Mouse (Mus musculus) retina, adult 2 months (tissue): Measurements from ENCODE around the gene Fam189a1.

Experiments
- DNase-seq: peaks from one replicate; pipeline ENCODE4 v3.0.0-alpha.2; 2012; ENCODE audit warnings: low read depth, low spot score

Fam189a1 gene

DNA sequence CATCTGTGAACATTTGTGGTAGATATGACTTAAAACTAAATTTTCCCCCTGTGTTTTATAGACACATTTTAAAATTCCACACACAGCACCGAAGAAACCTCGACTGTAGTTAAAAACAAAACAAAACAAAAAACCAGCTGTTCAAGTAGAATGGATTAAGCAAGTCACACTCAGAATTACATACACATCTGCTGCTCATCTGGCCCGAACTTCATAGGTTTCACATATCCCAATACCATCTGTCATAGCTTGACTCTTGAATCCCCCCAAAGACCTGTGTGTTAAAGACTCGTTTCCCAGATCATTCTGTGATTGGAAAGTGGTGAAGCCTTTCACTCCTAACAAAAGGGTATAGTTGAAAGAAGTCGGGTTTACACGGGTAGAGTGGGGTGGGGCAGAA is 274.1 kb downstream of the Fam189a1 start:
- DNase-seq = no peak

DNA sequence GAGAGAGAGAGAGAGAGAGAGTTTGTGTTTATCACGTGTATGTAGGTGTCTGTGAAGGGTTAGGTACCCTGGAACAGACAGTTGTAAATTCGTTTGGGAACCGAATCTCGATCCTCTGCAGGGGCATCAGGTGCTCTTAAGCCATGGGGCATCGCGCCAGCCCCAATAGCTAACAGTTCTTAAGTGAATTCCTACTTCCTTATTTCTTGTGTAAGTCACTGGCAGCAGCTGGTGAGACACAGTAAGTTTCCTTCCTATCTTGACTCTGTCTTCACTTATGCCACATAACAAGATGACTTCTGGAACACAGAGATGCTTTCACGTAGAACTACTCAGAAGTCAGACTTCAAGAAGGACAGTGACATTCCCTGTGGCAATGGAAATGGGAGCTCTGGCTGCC is 275.0 kb downstream of the Fam189a1 start:
- DNase-seq = no peak

DNA sequence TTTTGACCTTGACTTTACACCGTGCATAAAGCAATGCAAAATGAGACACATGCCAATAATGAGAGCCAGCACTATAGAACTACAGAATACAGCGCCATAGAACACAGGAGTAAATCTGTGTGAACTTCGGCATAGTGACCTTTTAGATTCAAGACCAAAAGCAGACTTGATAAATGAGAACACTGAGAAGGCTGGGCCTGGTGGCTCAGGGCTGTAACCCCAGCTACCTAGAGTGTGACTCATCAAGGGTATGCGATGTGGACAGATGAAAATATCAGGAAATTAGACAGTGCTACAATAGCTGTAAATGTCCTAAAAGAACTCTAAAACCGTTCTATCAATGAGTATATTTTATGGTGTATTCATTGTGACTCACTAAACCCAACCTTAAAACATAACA is 276.0 kb downstream of the Fam189a1 start:
- no peak for DNase-seq

DNA sequence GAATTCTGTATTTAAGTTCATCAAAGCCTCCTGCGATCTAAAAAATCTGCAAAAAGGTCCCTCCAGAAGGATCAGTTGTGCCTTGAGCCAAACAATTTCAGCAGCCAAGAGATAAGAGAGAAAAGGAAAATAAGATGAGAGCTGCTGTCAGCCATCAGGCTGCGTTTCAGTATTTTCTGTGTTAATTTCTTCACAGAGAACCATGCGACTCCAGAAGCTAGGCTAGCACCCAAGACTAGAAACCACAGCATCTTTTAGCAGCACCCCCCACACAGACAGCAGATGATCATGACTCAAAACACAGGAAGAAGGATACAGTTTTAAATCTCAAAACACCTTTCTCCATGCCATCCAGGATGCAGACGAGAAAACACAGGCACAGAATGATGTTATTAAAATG is 281.4 kb downstream of the Fam189a1 start:
- DNase-seq = no peak

DNA sequence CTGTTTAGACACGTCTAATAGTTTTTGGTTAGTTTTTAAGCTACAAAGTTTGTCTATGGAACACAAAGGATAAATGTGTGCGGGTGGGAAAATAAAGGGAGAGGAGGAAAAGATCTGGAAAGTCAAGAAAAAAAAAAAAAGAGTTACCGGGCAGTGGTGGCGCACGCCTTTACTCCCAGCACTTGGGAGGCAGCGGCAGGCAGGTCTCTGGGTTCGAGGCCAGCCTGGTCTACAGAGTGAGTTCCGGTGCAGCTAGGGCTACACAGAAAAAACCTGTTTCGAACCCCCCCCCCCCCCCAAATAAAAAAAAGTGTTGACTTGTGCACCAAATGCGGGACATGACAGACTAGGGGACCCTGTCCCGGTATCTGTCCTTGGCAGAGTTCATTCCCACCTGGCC is 283.1 kb downstream of the Fam189a1 start:
- DNase-seq = no peak

DNA sequence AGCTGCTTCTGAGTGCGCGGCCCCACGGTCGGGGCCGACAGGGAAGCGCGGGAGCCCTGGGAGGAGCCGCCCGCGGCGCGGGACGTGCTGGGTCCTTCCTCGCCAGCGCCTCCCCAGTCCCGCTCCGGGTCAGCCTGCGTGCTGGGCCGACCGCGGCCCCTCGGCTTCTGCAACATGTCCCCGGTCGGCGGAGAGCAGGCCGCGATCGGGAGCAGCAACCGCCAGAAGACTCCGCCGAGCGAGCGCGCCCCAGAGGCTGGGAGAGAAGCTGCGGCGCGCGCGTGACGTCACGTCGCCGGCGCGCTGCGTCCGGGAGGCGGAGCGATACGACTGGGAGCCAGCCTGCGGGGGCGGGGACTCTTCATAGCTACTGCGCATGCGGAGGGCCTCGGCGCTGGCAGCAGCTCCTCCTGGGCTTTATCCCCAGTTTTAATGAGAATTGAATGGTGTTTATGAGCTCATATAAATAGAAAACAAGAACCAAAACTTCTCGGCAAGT is 283.6 kb downstream of the Fam189a1 start, which contains the start of gene Nsmce3:
Nsmce3 (minus strand) TSS at position 255 of the 499 bp plus-strand sequence.
- DNase-seq = peak; percentile 88

DNA sequence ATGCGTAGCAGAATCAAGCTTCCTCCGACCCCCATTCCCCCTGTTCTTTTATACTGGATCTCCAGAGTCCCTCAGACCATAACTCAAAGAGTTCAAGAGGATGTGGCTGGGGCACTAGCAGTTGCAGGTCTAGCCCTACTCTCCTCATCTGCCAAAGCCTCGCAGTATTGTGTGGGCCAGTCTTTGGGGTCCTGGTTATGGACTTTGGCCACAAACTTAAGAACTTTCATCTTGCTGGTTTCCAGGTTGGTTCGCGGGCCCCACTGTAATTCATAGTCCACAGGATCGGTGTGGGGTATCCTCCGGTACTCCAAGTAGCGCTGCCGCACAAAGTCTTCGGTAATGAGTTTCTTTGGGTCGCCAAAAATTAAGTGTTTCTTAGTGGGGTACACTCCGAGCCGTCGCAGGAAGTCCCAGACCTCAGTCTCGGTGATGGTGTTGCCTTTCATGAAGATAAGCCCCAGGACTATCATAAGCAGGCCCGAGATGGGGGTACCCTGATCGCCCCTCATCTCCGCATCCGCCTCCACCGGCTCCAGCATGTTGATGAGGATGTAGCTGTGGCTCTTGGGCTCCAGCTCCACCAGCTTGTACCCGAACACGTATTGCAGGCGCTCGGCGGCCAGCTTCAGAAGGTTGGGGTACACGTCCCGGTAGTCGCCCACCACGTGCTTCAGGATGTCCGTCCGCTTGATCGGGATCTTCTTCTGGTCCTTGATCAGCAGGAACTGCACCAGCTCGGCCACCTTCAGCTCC is 284.2 kb downstream of the Fam189a1 start:
- DNase-seq = no peak

DNA sequence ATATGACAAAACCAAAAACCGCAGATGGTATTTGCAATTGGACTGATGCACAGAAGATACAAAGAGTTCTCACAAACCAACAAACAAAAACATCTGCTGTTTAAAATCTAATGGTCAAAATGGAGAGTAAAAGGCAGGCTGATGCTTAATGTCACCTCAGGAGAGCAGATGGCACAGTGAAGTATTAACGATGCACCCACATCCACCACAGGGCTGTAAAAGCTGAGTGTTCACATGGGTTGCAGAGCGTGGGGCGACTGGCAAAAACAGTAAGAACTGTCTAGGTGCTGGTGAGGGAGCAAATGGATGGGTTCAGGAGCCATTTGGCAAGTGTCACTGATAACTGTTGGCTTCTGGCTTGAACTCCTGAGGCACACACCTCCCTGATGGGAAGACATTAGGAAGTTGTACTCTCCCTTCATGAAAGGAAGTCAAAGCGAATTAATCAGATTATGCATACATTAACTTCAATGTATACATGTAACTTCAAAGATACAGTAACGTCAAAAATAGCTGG is 286.8 kb downstream of the Fam189a1 start:
- no peak for DNase-seq

DNA sequence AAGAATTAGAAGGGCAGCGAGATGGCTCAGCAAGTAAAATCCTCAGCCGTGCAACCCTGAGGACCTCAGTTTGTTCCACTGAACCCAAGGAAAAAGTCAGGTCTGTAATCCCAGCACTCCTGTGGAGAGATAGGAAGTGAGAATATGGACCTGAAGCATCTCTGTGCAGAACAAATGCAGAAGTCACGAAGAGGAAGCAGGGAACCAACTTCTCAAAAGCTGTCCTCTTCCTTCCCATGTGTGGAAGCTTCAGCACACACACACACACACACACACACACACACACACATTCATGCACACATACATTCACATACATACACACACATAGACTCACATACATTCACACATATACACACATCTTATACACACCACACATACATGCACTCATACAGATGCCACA is 292.8 kb downstream of the Fam189a1 start:
- DNase-seq = no peak

DNA sequence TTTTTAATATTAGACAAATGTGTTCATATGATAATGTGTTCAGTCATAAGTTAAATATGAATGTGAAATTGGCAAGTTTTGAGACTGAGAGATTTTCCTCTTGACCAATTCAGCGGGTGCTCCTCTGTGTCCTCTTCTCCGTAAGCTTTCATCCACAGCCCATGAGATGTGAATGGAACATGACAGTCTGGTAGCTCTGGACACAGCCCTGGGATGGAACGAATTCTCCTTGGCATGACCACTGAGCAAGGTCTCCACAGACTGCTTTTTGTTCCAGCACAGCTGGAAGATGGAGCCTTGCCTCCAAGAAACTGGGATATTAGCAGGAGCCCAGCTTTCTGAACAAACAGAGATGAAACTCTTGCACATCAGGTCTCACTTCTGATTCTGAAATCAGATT is 293.4 kb downstream of the Fam189a1 start:
- DNase-seq = no peak

DNA sequence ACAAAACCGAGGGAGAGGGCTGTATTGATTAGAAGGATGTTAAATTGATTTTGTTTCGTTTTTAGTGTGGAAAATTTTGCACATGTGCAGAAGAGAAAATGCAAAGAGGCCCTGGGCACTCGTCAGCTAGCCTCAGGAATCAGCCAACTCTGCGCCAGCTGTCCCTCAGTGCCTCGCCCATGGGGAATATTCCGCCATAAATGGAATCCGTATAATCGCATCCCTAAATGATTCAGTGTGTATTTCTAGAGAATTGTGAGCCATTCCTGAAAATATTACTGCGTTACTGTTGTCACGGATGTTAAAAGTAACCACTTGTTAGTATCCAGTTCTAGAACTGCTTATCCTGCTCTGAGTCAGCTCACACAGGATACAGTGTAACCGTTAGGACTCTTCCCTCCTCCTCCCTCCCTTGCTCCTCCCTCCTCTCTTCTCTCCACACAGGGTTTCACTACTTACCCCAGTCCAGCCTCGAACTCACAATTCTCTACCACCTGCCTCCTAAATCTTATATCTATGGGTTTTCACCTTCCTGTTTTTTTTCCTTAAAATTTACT is 299.8 kb downstream of the Fam189a1 start:
- DNase-seq = no peak

DNA sequence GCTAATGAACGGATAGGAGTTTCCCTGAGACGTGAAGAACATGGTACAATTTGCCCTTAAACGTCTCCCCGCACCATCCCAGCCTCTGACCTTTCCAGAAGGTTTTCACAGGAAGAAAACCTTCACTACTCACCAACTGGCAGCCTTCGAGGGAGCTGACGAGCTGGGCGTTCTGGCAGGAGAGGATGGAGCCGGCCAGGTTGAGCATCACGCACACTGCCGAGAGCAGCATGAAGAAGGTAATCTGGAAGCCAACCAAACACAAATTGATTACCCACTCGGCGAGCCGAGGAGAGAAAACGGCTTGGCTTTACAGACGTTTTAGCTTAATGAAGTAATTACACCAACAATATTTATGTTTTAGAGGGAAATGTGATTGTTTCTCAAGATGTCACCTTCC is 300.4 kb downstream of the Fam189a1 start:
- DNase-seq = no peak

DNA sequence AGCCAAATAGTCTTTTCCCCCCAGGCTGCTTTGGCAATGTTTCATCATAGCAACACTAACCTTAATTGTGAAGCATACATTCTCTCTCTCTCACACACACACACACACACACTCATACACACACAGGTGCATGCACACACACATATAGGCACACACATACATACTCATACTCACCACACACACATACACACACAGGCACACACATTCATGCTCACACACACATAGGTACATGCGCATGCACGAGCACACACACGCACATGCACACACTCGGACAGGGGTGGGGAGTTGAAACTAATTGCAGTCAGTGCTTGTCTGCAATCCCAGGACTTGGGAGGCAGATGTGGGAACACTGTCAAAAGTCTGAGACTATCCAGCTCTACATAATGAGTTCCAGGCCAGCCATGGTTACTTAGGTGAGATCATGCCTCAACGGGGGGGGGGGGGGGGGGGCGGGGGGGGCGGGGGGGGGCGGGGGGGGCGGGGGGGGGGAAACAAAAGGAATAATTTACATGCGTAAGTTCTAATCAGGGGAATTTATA is 300.9 kb downstream of the Fam189a1 start:
- no peak for DNase-seq

DNA sequence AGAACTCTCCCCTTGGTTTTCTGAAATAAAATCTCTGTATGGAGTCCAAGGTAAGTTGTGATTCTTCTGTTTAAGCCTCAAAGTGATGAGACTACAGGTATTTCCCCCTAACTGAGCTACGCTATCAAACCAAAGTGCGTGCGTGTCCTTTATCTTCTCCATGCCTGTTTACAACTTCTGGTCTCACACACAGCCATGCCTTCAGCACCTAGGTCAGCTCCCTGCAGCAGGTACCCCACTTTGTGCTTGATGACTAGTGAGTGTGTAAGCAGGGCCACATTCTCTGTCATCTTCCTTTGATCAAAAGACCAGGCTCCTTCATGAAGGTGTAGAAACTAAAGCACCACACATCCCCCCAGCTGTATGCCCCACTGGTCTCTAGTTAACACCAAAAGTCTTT is 305.6 kb downstream of the Fam189a1 start:
- DNase-seq = no peak

DNA sequence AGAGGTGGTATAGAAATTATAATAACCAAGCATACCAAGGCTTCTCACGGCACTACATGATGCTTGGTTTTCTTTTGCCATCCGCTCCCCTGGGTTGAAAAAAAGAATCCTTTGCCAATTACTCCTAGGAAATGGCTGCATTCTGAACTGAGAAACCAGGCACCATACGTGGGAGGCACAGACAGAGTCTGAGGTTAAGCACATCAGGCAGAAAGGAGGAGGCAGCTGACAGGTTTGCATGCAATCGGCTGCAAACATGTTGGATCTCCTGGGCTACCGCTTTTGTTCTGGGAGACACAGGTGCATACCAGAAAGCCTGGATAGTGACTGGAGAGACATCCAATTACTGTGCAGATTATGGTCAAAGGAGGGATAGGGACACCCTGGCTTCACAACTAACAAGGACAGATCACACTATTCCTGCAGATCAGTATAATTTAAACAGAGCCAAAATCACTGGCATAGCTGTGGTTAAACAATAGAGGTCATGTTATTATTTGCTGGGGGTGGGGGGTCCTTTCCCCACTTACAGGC is 308.9 kb downstream of the Fam189a1 start:
- no peak for DNase-seq

DNA sequence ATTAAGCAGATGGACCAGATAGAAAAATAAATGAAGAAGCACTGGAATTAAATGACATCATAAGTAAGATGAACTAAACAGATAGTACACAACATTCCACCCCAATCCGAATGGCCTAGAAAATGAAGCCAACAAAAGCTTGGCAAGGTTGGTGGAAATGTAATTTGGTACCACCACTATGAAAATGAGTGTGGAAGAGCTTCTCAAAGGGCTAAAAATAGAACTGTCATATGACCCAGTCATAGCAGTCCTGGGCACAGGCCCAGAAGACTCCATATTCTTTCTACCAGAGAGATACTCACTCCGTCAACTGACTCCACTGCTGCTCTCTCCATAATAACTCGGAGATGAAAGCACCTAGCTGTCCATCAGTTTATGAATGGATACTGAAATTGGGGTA is 310.3 kb downstream of the Fam189a1 start:
- DNase-seq = no peak

DNA sequence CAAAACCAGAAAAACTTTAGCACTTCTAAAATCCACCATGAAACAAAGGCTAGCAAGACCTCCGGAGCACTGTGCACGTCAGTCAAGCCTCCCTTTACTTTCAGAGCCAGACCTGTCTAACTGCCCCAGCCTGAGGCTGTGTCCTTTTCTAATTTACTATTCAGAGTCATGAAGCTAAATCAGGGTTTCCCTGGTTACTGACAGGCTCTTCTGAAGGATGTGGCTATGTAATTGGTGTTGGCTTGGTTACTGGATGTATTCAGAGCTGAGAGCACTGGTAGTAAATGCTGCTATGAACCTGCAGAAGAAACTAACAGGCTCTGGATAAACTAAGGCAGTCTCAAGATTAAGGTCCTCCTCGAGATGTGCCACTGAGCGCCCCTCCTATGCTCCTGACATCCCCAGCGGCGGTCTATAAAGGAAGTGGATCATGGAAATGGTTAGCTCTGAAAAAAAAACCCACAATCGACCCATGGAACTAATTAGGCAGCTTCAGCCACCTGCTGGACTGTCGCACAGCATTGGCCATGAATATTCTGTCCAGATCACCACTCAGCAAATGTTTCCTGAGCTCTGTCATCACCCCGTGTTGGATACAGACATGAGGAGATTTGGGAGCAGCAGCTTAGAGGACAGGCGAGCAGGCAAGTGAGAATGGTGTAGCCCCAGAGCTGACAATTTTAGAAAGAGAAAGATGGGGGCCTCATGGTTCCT is 315.3 kb downstream of the Fam189a1 start:
- no peak for DNase-seq

DNA sequence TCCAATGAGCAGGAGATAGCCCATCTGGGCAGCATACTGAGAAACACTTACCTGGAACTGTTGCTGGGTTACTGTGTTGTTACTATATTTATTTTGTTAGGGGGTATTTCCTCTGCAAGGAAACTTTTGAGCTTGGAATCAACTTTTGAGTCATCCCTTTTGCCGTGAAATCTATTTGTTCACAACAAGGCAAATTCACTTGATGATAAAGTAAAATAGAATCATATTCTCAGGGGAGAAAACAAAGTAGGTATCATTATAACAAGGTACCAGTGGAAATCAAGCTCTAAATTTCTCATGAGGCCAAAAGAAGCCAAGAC is 315.8 kb downstream of the Fam189a1 start:
- DNase-seq = no peak

DNA sequence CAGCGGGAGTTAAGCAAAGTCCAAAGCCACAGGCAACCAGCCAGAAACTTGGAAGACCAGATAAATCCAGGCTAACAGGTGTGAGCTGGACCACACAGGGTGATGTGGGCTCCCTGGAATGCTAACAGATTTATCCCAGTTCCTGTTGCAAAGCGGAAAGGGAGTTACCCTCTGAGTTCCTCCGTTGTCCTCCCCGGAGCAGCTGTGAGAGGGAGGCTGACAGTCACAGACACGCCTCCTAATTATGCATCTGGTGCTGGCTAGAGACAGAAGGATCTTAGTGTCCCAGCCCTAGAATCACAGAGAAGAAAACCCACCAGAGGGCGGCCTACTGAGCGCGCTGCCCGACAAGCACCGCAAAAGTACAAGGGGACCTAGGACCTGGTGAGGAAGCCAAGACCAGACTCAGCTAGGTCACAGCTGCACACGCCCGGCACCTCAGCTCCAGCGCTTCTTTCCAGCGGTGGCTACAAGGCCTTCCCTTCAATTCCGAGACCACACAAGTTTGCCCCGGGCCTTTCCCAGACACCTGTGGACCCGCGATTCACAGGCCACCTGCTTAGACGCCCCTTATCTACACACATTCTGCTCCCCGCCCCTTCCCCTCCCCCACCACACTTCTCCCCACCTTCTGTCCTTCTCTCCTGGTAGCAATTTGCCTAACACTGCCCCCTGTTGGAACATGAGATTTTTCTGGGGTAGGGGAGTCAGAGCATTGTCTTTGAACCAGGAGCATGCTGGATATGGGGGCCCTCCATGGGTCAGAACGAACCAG is 316.4 kb downstream of the Fam189a1 start:
- no peak for DNase-seq

DNA sequence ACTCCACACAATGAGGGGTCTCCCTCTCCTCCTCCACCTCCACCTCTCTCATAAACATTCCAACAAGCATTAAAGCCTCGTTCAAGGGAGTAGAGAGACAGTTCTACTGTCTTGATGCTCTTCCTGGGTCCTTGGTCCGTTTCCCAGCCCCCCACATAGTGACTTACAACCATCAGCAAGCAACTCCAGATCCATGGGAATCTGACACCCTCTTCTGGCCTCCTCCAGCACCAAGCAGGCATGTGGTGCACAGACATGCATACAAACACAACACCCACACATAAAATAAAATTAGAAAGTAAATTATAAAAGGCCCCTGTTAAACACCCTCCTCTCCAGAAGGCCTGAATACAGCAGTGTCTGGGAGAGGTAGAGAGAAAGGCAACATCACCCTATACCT is 317.1 kb downstream of the Fam189a1 start:
- DNase-seq = no peak

DNA sequence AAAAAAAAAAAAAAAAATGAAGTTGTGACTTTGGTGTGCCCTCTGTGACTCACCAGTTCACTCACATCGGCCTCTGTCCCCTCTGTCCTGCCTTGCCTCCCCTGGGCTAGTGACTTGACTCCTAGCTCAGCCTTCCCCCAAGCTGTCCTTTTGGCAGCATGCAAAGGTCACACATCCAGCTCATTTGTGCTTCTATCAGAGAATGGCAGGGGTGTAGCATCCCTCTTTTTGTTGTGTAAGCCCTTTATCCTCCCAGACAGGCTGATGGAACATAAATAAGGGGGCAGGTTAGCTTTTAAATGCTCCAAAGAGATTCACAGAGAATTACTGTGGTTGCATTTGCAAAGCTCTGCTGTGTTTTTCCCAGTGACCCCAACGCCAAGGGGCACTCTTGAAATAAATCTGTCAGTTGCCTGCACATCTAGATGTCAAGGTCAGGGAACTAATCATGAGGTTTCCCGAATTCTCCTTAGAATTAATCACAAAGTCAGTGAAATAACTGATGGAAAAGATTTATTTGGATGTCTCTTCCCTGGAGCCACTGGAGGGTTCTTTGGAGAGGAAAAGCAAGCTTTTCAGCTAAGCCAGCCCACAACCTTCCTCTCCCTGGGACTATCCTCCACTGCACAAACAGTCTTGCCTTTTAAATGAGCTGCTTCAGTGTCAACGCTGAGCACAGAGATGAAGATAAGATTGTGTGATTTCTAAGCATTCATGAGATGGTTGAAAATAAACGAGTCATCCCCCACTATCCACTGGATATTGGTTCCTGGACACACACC is 326.0 kb downstream of the Fam189a1 start:
- DNase-seq = no peak
